Mouse (Mus musculus): ENCODE data around the gene Itln1. TPM values are rescaled to one million over a fixed set of nuclear protein-coding genes. Genes with fewer than 3 reads are reported as not detected.
"Not testable (repeated sequence)": the region's sequence is repeated elsewhere in the genome, so short reads cannot be mapped to it uniquely, and the experiment has no call there.

The Itln1 gene
- total RNA-seq, 2 experiments from 2014 or later, result not detected

GRCm38 (mm10) chr1:171471941-171472340 is 63.2 kb downstream of the Itln1 start:
- DNase-seq (ENCODE audit: low spot score in 2 of 2); intact Hi-C loops (cut with DNase I): not testable (repeated sequence)

- no peak for DNase-seq (ENCODE audit: low spot score in 2 of 2)
- intact Hi-C loops (cut with DNase I), result no loop called here
Observed at GRCm38 (mm10) chr1:171471452-171471851, 63.6 kb downstream of the Itln1 start.

GRCm38 (mm10) chr1:171470896-171471295 is 64.2 kb downstream of the Itln1 start:
- intact Hi-C loops (cut with DNase I), result no loop called here
- no peak for DNase-seq (ENCODE audit: low spot score in 2 of 2)

- intact Hi-C loops (cut with DNase I), result no loop called here
- peak in 1 of 2 experiments; percentile 33 for DNase-seq (ENCODE audit: low spot score in 2 of 2)
Observed at GRCm38 (mm10) chr1:171470371-171470871, 64.7 kb downstream of the Itln1 start.

GRCm38 (mm10) chr1:171469678-171470077 is 65.4 kb downstream of the Itln1 start:
- intact Hi-C loops (cut with DNase I), result no loop called here
- DNase-seq (ENCODE audit: low spot score in 2 of 2), result no peak

Other genes starting within 250 kb of the Itln1 start
- gene Usp21, start 247.3 kb downstream of the Itln1 start, total RNA-seq (2021), result 10 to 100 TPM; 50.9 to 65.6 TPM
- 100 to 1,000 TPM; 107 to 121 TPM for gene Ufc1, start 240.3 kb downstream of the Itln1 start, total RNA-seq (2021)
- 10 to 100 TPM; 36.9 to 41.3 TPM for gene Dedd, start 206.1 kb downstream of the Itln1 start, total RNA-seq (2021)
- 10 to 100 TPM; 39.6 to 48.0 TPM for gene Nit1, start 189.6 kb downstream of the Itln1 start, total RNA-seq (2021)
- gene Pfdn2, start 189.6 kb downstream of the Itln1 start, total RNA-seq (2021), result 100 to 1,000 TPM; 161 to 185 TPM
- 10 to 100 TPM in 1 of 2 experiments, 1 to 10 TPM in 1; 7.9 to 10.9 TPM for gene Klhdc9, start 174.5 kb downstream of the Itln1 start, total RNA-seq (2021)
- 1 to 10 TPM; 2.3 to 3.9 TPM for gene Nectin4, start 165.2 kb downstream of the Itln1 start, total RNA-seq (2021)
- 1 to 10 TPM; 1.7 to 1.8 TPM for gene Arhgap30, start 146.3 kb downstream of the Itln1 start, total RNA-seq (2021)
- gene Usf1, start 124.0 kb downstream of the Itln1 start, total RNA-seq (2021), result 100 to 1,000 TPM; 107 to 113 TPM
- gene Tstd1, start 116.4 kb downstream of the Itln1 start, total RNA-seq (2021), result 1 to 10 TPM; 1.1 to 1.9 TPM
- gene F11r, start 97.8 kb downstream of the Itln1 start, total RNA-seq (2021), result 1 to 10 TPM; 4.9 to 5.3 TPM
- 1 to 10 TPM; 4.2 to 5.9 TPM for gene Alyref2, start 31.8 kb downstream of the Itln1 start, total RNA-seq (2021)
- not detected for gene Cd244a, start 23.9 kb upstream of the Itln1 start, total RNA-seq (2021)
- not detected for gene Ly9, start 72.1 kb upstream of the Itln1 start, total RNA-seq (2021)
- gene Slamf7, start 117.7 kb upstream of the Itln1 start, total RNA-seq (2021), result not detected
- under 1 TPM; 0.44 to 0.91 TPM for gene Cd48, start 146.7 kb upstream of the Itln1 start, total RNA-seq (2021)
- gene Slamf1, start 231.8 kb upstream of the Itln1 start, total RNA-seq (2021), result under 1 TPM; 0.32 TPM

Data from left cerebral cortex, postnatal 36 days (tissue).